Mouse (Mus musculus): ENCODE data around the gene Ciao2a.
A peak's percentile ranks its signal among the peaks of the same experiment; 100 is the strongest.

DNA sequence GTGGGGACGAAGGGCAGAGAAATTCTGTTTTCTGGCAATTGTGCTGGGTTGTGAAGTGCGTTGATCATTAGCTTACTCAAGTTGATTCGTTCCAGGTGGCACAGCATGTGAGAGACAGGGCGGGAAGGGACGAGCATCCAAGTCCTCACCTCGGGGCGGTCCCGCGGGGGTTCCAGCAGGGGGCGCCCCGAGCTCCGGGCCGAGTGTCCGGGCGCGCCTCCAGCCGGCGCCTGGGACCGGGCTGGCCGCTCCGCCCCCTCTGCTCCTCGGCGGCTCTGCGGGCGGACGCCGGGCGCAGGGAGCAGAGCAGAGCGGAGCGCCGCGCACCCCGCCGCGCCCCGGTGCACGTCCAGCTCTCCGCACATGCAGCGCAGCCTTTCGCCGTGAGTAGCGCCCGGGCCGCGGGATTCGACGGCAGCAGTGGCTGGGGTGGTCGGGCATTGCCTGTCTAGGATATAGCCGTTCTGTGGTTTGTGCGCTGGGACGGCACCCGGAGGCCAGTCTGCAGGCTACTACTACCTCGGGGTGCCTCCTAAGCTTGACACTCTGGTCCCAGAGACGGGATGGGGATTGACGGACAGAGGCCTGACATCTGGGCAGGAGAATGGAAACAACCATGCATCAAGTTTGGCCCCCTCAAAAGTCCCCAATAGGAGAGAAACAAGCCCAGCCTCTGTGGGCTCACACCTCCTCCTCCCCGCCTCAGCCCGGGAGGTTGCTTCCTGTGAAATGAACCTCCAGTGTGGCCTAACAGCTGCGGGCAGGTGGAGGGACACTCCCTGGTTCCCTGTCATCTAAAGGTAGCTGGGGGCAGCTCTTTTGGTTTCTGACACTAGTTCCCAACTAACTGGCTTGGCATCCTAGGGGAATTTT, 31.8 kb downstream of the Ciao2a start, which contains the start of gene Dapk2:
- TF ChIP-seq POLR2A (IDR thresholded peaks at IDR 0.05; ENCODE audit: extremely low read depth, insufficient read depth, low read length) (no peak), CTCF (IDR thresholded peaks at IDR 0.05; ENCODE audit: extremely low read depth, insufficient read depth, low read length) (0 out of 2 replicates have a peak, but pooled peaks have one; percentile 5)

Measured in cortical plate, adult 2 months (tissue).